Mouse (Mus musculus) subcutaneous adipose tissue, adult 2 months (tissue): ENCODE results near the gene Ddost. TPM values are rescaled to one million over a fixed set of nuclear protein-coding genes. Genes with fewer than 3 reads are reported as not detected.

Experiments used
- polyA plus RNA-seq: library from polyadenylated mRNA; depleted of rRNA; stranded (reverse); fragments of >200 nt; gene quantifications from 2 replicates; pipeline ENCODE4 v1.2.3, GENCODE M21; 2012; ENCODE audit warnings: low replicate concordance; rRNA removed

Ddost gene
- polyA plus RNA-seq = 160 and 305 TPM in 2 replicates

GRCm38 (mm10) chr4:138304340-138305104 is at the start of gene Ddost:
TSS of gene Ddost (plus strand) at chr4:138304730.

DNA sequence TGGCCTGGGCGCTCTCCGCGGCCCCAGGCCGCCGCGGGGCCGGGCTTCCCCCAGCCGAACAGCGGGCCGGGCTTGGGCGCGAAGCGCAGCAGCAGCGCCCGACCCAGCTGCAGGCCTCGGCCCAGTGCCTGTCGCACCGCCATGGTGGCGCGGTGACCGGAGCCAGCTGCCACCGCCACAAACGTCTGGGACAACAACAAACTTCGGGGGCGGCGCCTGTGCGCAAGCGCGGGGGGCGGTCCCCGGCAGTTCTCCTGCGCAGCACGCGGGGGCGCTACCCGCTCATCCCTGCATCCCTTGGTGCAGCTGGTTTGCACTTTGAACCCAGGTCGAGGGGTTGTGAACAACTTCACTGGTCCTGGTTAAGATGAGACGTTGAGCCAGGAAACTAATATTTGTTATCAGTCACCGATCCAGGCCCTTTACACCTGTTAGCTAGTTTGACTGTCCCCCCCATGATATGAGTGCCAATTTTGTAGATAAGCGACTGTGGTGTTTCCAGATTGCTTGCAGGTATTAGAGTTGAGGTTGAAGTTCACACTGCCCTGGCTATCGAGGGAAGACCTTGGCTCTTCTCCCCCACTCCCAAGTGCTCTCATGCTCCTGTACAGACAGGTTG is 21.7 kb downstream of the Ddost start, which contains the start of gene Pink1:
Gene Pink1 (minus strand): TSS at position 231 of the 619 bp plus-strand sequence.

Other genes with a start within 250 kb of the Ddost start
- gene Hp1bp3, start 88.4 kb upstream of the Ddost start, polyA plus RNA-seq = 55.8 and 89.3 TPM in 2 replicates
- gene Sh2d5, start 54.3 kb upstream of the Ddost start, polyA plus RNA-seq = 0.29 and 0.48 TPM in 2 replicates
- gene Kif17, start 54.3 kb upstream of the Ddost start, polyA plus RNA-seq = 0.85 and 1.7 TPM in 2 replicates
- 145 and 249 TPM in 2 replicates for gene Pink1, start 21.6 kb downstream of the Ddost start, polyA plus RNA-seq
- gene Cda, start 63.3 kb downstream of the Ddost start, polyA plus RNA-seq = 4.3 and 5.6 TPM in 2 replicates
- gene Fam43b, start 91.8 kb downstream of the Ddost start, polyA plus RNA-seq = 0.04 TPM in 1 of 2 replicates, not detected in the other
- gene Mul1, start 129.9 kb downstream of the Ddost start, polyA plus RNA-seq = 19.9 and 22.4 TPM in 2 replicates
- gene Camk2n1, start 149.6 kb downstream of the Ddost start, polyA plus RNA-seq = 3.9 and 10.8 TPM in 2 replicates